Mouse (Mus musculus) hindbrain, embryonic 12.5 days (tissue): Measurements from ENCODE around the gene Gpm6a. TPM values are rescaled to one million over a fixed set of nuclear protein-coding genes. Genes with fewer than 3 reads are reported as not detected.
"Not testable (repeated sequence)": the region's sequence is repeated elsewhere in the genome, so short reads cannot be mapped to it uniquely, and the experiment has no call there.

ENCODE experiments used
- ATAC-seq: fragments of 200-750 bp; cut with Nextera tagmentation; 2 replicates; pipeline ENCODE4 v1.8.0; 2017; ENCODE audit warnings: moderate TSS enrichment; ENCODE audit not compliant: low FRiP score
- H3K27ac ChIP-seq: fragments of 300-500 bp; sonication (generic); 2 replicates; pipeline ENCODE4 v1.5.1; 2016; ENCODE audit warnings: mild to moderate bottlenecking
- H3K27me3 ChIP-seq: fragments of 300-500 bp; sonication (generic); 2 replicates; pipeline ENCODE4 v1.6.1; 2016; ENCODE audit warnings: mild to moderate bottlenecking
- H3K36me3 ChIP-seq: fragments of 300-500 bp; sonication (generic); 2 replicates; pipeline ENCODE4 v1.6.1; 2016; ENCODE audit warnings: mild to moderate bottlenecking
- H3K4me1 ChIP-seq: fragments of 300-500 bp; sonication (generic); 2 replicates; pipeline ENCODE4 v1.6.1; 2016
- H3K4me2 ChIP-seq: fragments of 300-500 bp; sonication (generic); replicated peaks from 2 replicates; pipeline ENCODE4 v1.6.1; 2016; ENCODE audit warnings: mild to moderate bottlenecking
- H3K4me3 ChIP-seq: fragments of 300-500 bp; sonication (generic); 2 replicates; pipeline ENCODE4 v1.5.1; 2016; ENCODE audit warnings: mild to moderate bottlenecking
- H3K9ac ChIP-seq: fragments of 300-500 bp; sonication (generic); 2 replicates; pipeline ENCODE4 v1.6.1; 2016; ENCODE audit warnings: mild to moderate bottlenecking, moderate library complexity
- H3K9me3 ChIP-seq: fragments of 300-500 bp; sonication (generic); replicated peaks from 2 replicates; pipeline ENCODE4 v1.6.1; 2016; ENCODE audit warnings: mild to moderate bottlenecking
- WGBS: fragments of 180-500 bp; shearing (Covaris S2); methylation state at CpG from one replicate; pipeline ENCODE4 v1.1.7; 2016; 5-methylcytosine and 5-hydroxymethylcytosine counted together
- polyA plus RNA-seq: library from polyadenylated mRNA; unstranded; fragments of >200 nt; fragmentation: Nextera tagmentation; extraction: Ambion mirVana; gene quantifications from 2 replicates; pipeline ENCODE4 v1.2.1, GENCODE M21; 2016

Gene Gpm6a
- polyA plus RNA-seq, 1 experiment from 2014 or later, result 144 TPM

DNA sequence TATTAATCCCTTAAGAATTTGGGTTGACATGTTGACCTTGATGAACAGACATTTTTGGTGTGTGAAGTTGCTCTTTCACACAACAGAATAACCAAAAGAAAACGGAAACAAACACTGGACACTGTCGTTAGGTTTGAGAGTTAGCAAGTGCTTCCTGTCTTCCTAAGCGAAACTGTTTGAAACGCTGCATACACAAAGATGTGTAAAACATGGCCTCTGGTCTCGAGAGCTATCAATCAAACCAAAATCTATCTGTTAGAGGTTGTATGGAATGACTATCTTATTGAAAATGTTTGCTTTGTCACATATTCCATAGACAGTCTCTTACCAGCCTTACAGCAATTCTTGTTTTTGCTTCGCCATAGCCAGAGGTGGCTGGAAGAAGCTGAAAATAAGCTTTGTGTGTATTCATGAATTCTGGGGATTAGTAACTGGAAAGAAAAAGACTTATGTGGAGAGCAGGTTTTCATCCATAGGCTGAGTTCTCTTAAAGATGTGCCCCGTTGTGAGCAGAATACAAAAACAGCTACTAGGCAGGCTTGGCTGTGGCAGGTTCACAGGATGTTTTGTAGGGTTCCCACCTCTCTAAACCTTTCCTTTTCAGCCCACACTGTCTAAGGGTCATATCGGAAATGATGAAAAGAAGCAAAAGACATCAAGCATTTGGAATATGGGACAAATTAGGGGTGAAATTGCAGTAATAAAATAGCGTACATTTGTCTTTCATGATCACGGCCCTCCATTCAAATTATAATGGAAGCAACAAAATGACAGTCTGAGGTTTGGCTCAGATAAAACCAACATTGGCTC is 71.4 kb downstream of the Gpm6a start:
- Histone ChIP-seq H3K27ac (peak overlapping the region; percentile 83), H3K9ac (no peak overlapping the region)
- 42% methylated on average over 10 of the region's 10 CpGs for WGBS

DNA sequence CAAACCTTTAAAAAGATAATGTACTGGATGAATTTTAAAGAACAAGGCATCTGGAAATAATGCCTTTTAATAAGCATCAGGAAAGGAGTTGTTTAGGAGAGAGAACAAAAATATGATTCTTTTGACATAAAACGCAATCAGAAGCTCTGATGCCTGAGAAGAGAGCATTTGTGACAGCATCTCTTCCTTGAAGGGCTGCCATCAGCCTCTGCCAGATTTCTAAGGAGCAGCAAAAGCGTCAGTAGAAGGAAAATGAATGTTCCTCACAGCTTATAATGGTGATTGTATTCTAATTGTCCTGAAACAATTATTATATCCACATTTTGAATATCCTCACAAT is 72.0 kb downstream of the Gpm6a start:
- H3K27me3 ChIP-seq, result no peaks in the 10 kb centered on the region
- no peaks in the 10 kb centered on the region for H3K9me3 ChIP-seq
- H3K4me1 ChIP-seq, result peaks cover 9% of the 10 kb centered on the region
- WGBS, result 50% methylated on average over 2 of the region's 2 CpGs
- H3K27ac ChIP-seq, result peak overlapping the region; percentile 83
- no peak overlapping the region; the same call in 1 of the 2 replicates for H3K4me2 ChIP-seq
- H3K9ac ChIP-seq, result no peak overlapping the region
- H3K36me3 ChIP-seq, result no peaks in the 10 kb centered on the region
- H3K4me3 ChIP-seq, result no peak overlapping the region
- ATAC-seq, result no peak

More for the DNA sequence above, 71.4 kb downstream of the Gpm6a start:
- Histone ChIP-seq H3K4me1 (peaks cover 9% of the 10 kb centered on the region), H3K4me2 (peak overlapping the region; percentile 36), H3K4me3 (no peak overlapping the region), H3K36me3 (no peaks in the 10 kb centered on the region), H3K27me3 (no peaks in the 10 kb centered on the region), H3K9me3 (no peaks in the 10 kb centered on the region)
- ATAC-seq, result peak; percentile 48

DNA sequence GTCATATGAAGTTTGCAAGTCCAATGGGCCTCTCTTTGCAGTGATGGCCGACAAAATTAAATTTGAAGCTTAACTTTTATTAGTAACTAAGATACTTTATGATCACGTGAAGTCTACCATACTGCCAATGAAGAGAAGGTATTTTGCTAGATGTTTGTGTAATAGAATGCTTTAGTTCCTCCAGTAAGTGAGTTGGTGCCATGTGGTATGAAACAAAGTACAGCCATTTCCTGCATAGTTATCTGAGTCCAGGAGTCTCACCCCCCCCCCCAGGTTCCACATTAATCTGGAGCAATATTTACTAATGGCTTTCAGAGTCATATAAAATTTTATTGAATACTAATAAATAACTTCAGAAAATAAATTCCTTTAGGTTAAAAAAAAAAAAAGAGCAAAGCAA is 73.7 kb downstream of the Gpm6a start:
- Histone ChIP-seq H3K9me3 (no peaks in the 10 kb centered on the region), H3K4me2 (no peak overlapping the region), H3K27ac (no peak overlapping the region), H3K36me3 (no peaks in the 10 kb centered on the region), H3K4me1 (peaks cover 9% of the 10 kb centered on the region), H3K27me3 (no peaks in the 10 kb centered on the region), H3K9ac (no peak overlapping the region), H3K4me3 (no peak overlapping the region)
- no peak for ATAC-seq
- 90% methylated on average over 2 of the region's 2 CpGs for WGBS

DNA sequence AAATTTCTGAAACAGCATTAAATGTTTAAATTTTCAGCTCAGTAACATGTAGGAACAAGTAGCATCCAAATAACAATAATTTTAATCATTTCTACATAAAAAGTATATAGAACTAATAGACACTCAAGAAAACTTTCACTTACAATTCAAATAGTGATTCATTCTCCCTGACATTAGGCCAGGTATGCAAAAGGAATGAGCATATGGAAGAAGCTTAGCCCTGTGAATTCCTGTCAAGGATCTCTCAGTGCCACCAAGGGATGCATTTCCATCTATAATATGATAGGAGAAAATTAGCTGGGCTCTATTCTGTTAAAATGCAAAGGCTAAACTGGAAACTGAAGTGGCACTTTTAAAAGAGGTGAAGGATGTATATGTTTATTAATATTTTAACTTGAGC is 76.5 kb downstream of the Gpm6a start:
- no peak for ATAC-seq
- no peaks in the 10 kb centered on the region for H3K9me3 ChIP-seq
- H3K4me2 ChIP-seq, result no peak overlapping the region
- no peak overlapping the region for H3K4me3 ChIP-seq
- no peaks in the 10 kb centered on the region for H3K27me3 ChIP-seq
- no peaks in the 10 kb centered on the region for H3K36me3 ChIP-seq
- H3K9ac ChIP-seq, result no peak overlapping the region
- H3K27ac ChIP-seq, result no peak overlapping the region
- H3K4me1 ChIP-seq, result peaks cover 18% of the 10 kb centered on the region

DNA sequence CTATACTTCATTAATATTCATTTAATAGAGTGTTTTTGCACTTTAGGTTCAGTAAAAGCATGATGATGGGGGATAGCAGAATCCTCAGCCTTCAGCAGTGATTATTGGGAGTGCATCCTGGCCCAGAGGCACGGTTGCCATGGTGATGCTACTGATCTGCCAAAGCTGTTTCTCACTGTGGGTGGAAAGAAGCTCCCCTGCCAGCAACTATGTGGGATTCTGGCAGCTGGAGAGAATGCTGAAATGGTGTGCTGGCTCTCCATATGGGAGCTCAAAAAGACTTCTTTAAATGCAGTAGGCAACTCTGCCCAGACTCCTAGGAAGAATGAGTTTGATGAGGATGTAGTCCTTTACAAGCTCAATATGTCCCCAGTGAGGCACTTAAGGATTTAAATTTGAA is 79.7 kb downstream of the Gpm6a start:
- Histone ChIP-seq H3K4me1 (peaks cover 12% of the 10 kb centered on the region), H3K36me3 (no peaks in the 10 kb centered on the region), H3K9me3 (no peaks in the 10 kb centered on the region), H3K27me3 (no peaks in the 10 kb centered on the region), H3K27ac (peak overlapping the region; percentile 45), H3K9ac (no peak overlapping the region), H3K4me3 (no peak overlapping the region), H3K4me2 (no peak overlapping the region)
- peak; percentile 95 for ATAC-seq
- 0% methylated on average over 1 of the region's 1 CpGs for WGBS

DNA sequence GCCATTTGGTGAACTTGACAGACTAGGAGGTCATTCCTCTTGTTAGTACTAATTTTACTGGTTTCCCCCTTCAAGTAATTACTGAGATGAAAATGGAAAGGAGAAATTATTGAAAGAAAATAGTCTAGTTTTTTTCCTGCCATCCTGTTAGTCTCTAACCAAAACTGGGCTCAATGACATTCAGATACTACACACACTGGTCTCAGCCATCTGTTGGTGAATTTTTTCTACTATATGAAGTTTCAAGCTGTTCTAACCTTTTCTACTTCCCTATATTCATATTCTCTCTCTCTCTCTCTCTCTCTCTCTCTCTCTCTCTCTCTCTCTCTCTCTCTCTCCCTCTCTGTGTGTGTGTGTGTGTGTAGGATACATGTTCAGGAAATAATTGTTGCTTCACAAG is 80.8 kb downstream of the Gpm6a start:
- no peak for ATAC-seq
- H3K36me3 ChIP-seq, result no peaks in the 10 kb centered on the region
- H3K4me1 ChIP-seq, result peaks cover 12% of the 10 kb centered on the region
- H3K9me3 ChIP-seq, result no peaks in the 10 kb centered on the region
- no peak overlapping the region for H3K9ac ChIP-seq
- no peak overlapping the region for H3K4me2 ChIP-seq
- H3K4me3 ChIP-seq, result no peak overlapping the region
- H3K27me3 ChIP-seq, result no peaks in the 10 kb centered on the region
- H3K27ac ChIP-seq, result no peak overlapping the region

DNA sequence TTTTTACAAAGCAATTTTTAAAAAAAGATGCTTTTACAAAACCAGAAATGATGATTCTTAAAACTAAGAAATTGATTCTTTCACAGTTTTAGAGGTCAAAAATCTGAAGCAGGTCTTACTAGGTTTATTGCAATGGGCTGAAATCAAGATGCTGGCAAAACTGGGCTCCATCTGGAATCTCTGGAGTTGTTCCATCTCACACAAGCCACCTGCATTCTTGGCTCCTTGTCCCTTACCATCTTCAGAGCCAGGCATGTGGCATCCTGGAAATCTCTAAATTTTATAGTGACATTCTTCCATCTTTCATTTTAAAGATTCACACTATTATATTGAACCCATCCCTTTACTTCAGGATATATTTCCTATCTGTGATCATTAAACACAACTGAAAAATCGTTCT is 88.3 kb downstream of the Gpm6a start:
- H3K27ac ChIP-seq, result no peak overlapping the region
- H3K9me3 ChIP-seq, result no peaks in the 10 kb centered on the region
- H3K27me3 ChIP-seq, result no peaks in the 10 kb centered on the region
- H3K4me1 ChIP-seq, result no peaks in the 10 kb centered on the region
- H3K9ac ChIP-seq, result no peak overlapping the region
- H3K4me3 ChIP-seq, result no peak overlapping the region
- 78% methylated on average over 1 of the region's 1 CpGs for WGBS
- ATAC-seq, result no peak
- no peaks in the 10 kb centered on the region for H3K36me3 ChIP-seq
- no peak overlapping the region for H3K4me2 ChIP-seq

DNA sequence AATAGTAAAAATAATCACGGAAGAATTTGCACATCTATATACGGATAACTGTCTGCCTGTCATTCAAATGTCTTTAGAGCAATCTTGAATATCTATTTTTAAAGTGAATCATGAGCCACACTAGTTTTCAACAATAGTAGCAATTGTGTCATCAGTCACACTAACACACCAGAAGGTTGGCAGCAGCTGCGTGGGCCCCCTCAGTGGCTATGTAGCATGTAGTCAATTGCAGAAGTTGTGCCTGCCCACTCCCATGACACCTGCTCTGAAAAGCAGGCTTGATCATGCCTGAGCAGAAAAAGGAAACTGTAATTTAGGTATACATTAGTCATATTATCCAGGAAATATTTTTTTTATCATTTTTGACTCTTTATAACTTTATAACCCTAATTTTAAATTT is 93.8 kb downstream of the Gpm6a start:
- Histone ChIP-seq H3K27ac (no peak overlapping the region), H3K9me3 (no peaks in the 10 kb centered on the region), H3K27me3 (no peaks in the 10 kb centered on the region), H3K36me3 (0 out of 2 replicates have a peak, but pooled peaks cover 9% of the 10 kb centered on the region), H3K9ac (no peak overlapping the region), H3K4me2 (no peak overlapping the region), H3K4me1 (no peaks in the 10 kb centered on the region), H3K4me3 (no peak overlapping the region)
- no peak for ATAC-seq
- 74% methylated on average over 3 of the region's 3 CpGs for WGBS

DNA sequence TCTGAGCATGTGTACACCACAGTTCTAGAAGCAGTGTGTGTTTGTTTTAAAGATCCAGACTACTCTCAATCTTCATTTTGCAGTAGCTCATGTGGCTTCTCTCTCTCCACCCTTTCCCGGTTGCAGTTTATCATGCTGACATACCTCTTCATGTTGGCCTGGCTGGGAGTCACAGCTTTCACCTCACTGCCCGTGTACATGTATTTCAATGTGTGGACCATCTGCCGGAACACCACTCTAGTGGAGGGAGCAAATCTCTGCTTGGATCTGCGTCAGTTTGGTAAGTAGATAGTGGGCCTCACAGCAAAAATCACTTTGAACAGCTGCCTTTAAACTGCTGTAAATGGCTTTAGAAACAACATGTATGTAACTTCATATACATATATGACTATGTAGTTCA is 95.3 kb downstream of the Gpm6a start:
- no peak overlapping the region for H3K4me2 ChIP-seq
- H3K27me3 ChIP-seq, result no peaks in the 10 kb centered on the region
- 0 out of 2 replicates have a peak, but pooled peaks cover 9% of the 10 kb centered on the region for H3K36me3 ChIP-seq
- WGBS, result 81% methylated on average over 4 of the region's 4 CpGs
- H3K9ac ChIP-seq, result no peak overlapping the region
- H3K4me3 ChIP-seq, result no peak overlapping the region
- no peak for ATAC-seq
- no peaks in the 10 kb centered on the region for H3K9me3 ChIP-seq
- H3K4me1 ChIP-seq, result no peaks in the 10 kb centered on the region
- H3K27ac ChIP-seq, result no peak overlapping the region

DNA sequence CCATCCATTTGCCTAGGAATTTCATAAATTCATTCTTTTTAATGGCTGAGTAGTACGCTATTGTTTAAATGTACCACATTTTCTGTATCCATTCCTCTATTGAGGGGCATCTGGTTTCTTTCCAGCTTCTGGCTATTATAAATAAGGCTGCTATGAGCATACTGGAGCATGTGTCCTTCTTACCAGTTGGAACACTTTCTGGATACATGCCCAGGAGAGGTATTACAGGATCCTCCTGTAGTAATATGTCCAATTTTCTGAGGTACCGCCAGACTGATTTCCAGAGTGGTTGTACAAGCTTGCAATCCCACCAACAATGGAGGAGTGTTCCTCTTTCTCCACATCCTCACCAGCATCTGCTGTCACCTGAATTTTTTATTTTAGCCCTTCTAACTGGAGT is 114.2 kb downstream of the Gpm6a start:
- not testable (repeated sequence) for H3K4me1 ChIP-seq, H3K9me3 ChIP-seq, H3K27ac ChIP-seq, ATAC-seq, H3K4me2 ChIP-seq, H3K36me3 ChIP-seq, H3K4me3 ChIP-seq, H3K9ac ChIP-seq, H3K27me3 ChIP-seq
- 93% methylated on average over 2 of the region's 2 CpGs for WGBS

DNA sequence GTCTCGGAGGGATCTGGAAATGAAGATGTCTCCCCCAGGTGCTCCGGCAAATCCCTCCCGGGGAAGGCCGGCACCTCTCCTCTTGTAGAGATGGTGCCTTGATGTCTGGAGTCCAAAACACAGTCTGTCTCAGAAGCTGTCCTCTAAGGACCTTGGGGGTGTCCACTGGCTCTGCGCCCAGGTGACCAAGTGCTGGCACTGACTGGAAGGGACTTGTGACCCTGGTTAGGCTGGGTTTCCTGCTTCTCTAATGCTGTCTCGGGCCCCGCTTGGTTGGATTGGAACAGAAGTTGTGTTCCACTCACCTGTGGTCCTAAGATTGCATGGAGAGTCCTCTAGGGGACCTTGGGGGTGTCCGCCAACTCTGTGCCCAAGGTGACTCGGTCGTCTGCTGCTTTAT is 118.8 kb downstream of the Gpm6a start:
- WGBS, result 96% methylated on average over 10 of the region's 10 CpGs
- Histone ChIP-seq H3K9me3 (no peaks in the 10 kb centered on the region), H3K27me3 (no peaks in the 10 kb centered on the region), H3K4me1 (no peaks in the 10 kb centered on the region), H3K36me3 (no peaks in the 10 kb centered on the region), H3K9ac (no peak overlapping the region), H3K4me2 (no peak overlapping the region), H3K27ac (no peak overlapping the region), H3K4me3 (no peak overlapping the region)
- ATAC-seq, result no peak

DNA sequence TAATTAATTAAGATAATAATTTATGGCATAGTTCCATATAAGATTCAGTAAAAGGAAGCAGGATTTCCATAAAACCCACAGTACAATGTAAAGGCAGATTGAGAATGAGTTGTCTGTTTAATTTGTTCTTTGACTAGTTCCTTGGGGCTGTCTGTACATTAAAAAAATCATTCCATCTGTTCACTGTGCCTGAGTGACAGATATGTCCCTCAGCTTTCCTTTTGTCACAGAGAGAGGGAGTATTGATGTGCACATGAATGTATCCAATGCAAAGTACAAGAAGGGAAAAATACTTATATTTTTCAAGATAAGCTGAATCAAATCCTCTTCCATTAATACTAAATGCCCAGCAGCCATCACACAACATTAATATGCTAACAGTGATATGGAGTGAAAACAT is 147.6 kb downstream of the Gpm6a start:
- H3K27ac ChIP-seq, result no peak overlapping the region
- H3K27me3 ChIP-seq, result no peaks in the 10 kb centered on the region
- no peaks in the 10 kb centered on the region for H3K9me3 ChIP-seq
- no peak overlapping the region for H3K4me2 ChIP-seq
- H3K4me3 ChIP-seq, result no peak overlapping the region
- no peak for ATAC-seq
- H3K9ac ChIP-seq, result no peak overlapping the region
- no peaks in the 10 kb centered on the region for H3K36me3 ChIP-seq
- H3K4me1 ChIP-seq, result no peaks in the 10 kb centered on the region

DNA sequence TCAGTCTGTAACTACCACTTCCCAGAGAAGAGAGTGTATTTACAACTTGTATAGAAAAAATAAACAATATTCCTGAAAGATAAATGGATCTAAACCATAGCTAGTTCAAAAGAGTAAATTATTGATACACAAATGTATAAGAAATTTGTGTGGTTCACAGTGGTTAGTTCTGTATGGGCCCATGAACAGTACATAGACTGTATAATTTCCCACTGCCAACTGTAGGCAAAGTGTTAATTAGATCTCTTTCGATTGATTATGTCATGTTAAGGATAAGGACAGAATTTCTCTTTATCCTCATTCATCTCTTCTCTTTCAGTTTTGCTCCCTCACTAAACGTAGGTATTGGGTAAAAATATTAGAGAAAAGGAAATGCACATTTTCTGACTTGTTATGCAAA is 148.4 kb downstream of the Gpm6a start:
- Histone ChIP-seq H3K4me2 (no peak overlapping the region), H3K4me3 (no peak overlapping the region), H3K27ac (no peak overlapping the region), H3K4me1 (no peaks in the 10 kb centered on the region), H3K36me3 (no peaks in the 10 kb centered on the region), H3K27me3 (no peaks in the 10 kb centered on the region), H3K9me3 (no peaks in the 10 kb centered on the region), H3K9ac (no peak overlapping the region)
- ATAC-seq, result no peak
- 79% methylated on average over 2 of the region's 2 CpGs for WGBS
